Comparison of ENCODE assay signal across 10 mouse cellular contexts in genomic region chr11:96353939-96354338, GRCm38 (mm10). TPM values are rescaled to one million over a fixed set of nuclear protein-coding genes. Genes with fewer than 3 reads are reported as not detected.
DNase-seq lines count a peak whose midpoint lies in the region; ATAC-seq and TF ChIP-seq lines count a peak whose summit lies in the region.
"Had no signal": no experiment of that assay in that cellular context is flagged by ENCODE, and none has a peak within 500 bp of the region (broad histone marks: within the 10 kb centered on the region; RNA-seq: fewer than 3 reads in every experiment).

No protein-coding gene starts in this region.

- H3K9me3 ChIP-seq in forebrain, postnatal 0 days (ENCODE audit: low read length) = no peaks in the 10 kb centered on the region
- H3K9me3 ChIP-seq in forebrain, embryonic 16.5 days (ENCODE audit: control insufficient read depth, low read length) = no peaks in the 10 kb centered on the region
- H3K9me3 ChIP-seq in stomach, postnatal 0 days (ENCODE audit: control insufficient read depth, low read length) = no peaks in the 10 kb centered on the region

- H3K36me3 ChIP-seq in forebrain, postnatal 0 days (ENCODE audit: insufficient read depth) = no peaks in the 10 kb centered on the region
- no peaks in the 10 kb centered on the region for H3K36me3 ChIP-seq in forebrain, embryonic 16.5 days (ENCODE audit: control insufficient read depth, insufficient read depth)
- no peaks in the 10 kb centered on the region for H3K36me3 ChIP-seq in stomach, postnatal 0 days (ENCODE audit: control insufficient read depth, insufficient read depth, low read length)

- intact Hi-C loops in left cerebral cortex, postnatal 36 days (cut with DNase I) = no loop called here

- WGBS in forebrain, postnatal 0 days = 6% methylated on average over 8 of the region's 8 CpGs
- 8% methylated on average over 8 of the region's 8 CpGs for WGBS in forebrain, embryonic 16.5 days
- WGBS in stomach, postnatal 0 days = 19% methylated on average over 8 of the region's 8 CpGs

- H3K27me3 ChIP-seq in forebrain, postnatal 0 days (ENCODE audit: insufficient read depth, low read length) = peaks cover 93% of the 10 kb centered on the region
- peaks cover 86% of the 10 kb centered on the region for H3K27me3 ChIP-seq in forebrain, embryonic 16.5 days (replicated peaks; ENCODE audit: control insufficient read depth, insufficient read depth, low read length)
- H3K27me3 ChIP-seq in stomach, postnatal 0 days (ENCODE audit: control insufficient read depth, insufficient read depth, low read length) = no peaks in the 10 kb centered on the region

- no peak for TF ChIP-seq CTCF in forebrain, postnatal 0 days (IDR thresholded peaks at IDR 0.05; ENCODE audit: low read depth)
- no peak for TF ChIP-seq CTCF in stomach, postnatal 0 days (IDR thresholded peaks at IDR 0.05; ENCODE audit: low read depth)

- DNase-seq in forebrain, postnatal 0 days = peak; percentile 57
- DNase-seq in testis, postnatal 10 days (ENCODE audit: low spot score) = peak; percentile 35
- DNase-seq in testis, postnatal 14 days (ENCODE audit: low spot score) = no peak
- peak; percentile 51 to 66 for DNase-seq in kidney, postnatal 4 days
- no peak for DNase-seq in stomach, postnatal 0 days (ENCODE audit: low spot score)
- no peak for DNase-seq in left cerebral cortex, postnatal 36 days (ENCODE audit: low spot score in 2 of 2)
- DNase-seq: cerebellum, adult 11-12 months had no signal

- no peak for ATAC-seq in forebrain, postnatal 0 days
- no peak for ATAC-seq in forebrain, embryonic 16.5 days
- ATAC-seq in stomach, postnatal 0 days (ENCODE audit: low FRiP score, low TSS enrichment) = no peak
- no peak for ATAC-seq in CD4-positive, CD25-positive, alpha-beta regulatory T cell, adult 4 months

- H3K4me3 ChIP-seq in forebrain, postnatal 0 days (ENCODE audit: low read depth, low read length) = no peak overlapping the region
- H3K4me3 ChIP-seq in forebrain, embryonic 16.5 days (replicated peaks; ENCODE audit: low read length) = no peak overlapping the region
- peak overlapping the region; percentile 63 for H3K4me3 ChIP-seq in stomach, postnatal 0 days (ENCODE audit: low read depth, low read length)

- H3K9ac ChIP-seq in forebrain, postnatal 0 days = no peak overlapping the region
- H3K9ac ChIP-seq in forebrain, embryonic 16.5 days (replicated peaks; ENCODE audit: low read depth, low read length) = no peak overlapping the region
- peak overlapping the region; percentile 64 for H3K9ac ChIP-seq in stomach, postnatal 0 days (ENCODE audit: low read length)

- H3K4me1 ChIP-seq in forebrain, postnatal 0 days (ENCODE audit: insufficient read depth) = no peaks in the 10 kb centered on the region
- no peaks in the 10 kb centered on the region; the same call in 1 of the 2 replicates for H3K4me1 ChIP-seq in forebrain, embryonic 16.5 days (replicated peaks; ENCODE audit: control insufficient read depth, insufficient read depth, low read length)
- no peaks in the 10 kb centered on the region for H3K4me1 ChIP-seq in stomach, postnatal 0 days (replicated peaks; ENCODE audit: control insufficient read depth, insufficient read depth)

- no peak overlapping the region for H3K27ac ChIP-seq in forebrain, postnatal 0 days (ENCODE audit: low read depth, low read length)
- H3K27ac ChIP-seq in forebrain, embryonic 16.5 days (ENCODE audit: low read length) = no peak overlapping the region
- H3K27ac ChIP-seq in stomach, postnatal 0 days (replicated peaks) = peak overlapping the region; percentile 84

- no peak overlapping the region for H3K4me2 ChIP-seq in forebrain, postnatal 0 days (ENCODE audit: low read depth)
- no peak overlapping the region for H3K4me2 ChIP-seq in forebrain, embryonic 16.5 days (ENCODE audit: low read length)
- peak overlapping the region; percentile 72 for H3K4me2 ChIP-seq in stomach, postnatal 0 days (replicated peaks; ENCODE audit: low read depth)

- TF ChIP-seq EP300 in stomach, postnatal 0 days (optimal IDR thresholded peaks at IDR 0.05) = no peak

RNA-seq across cellular contexts. Expression of gene Hoxb2, which starts 3.6 kb away (rescaled TPM):
- total RNA-seq in forebrain, postnatal 0 days (2014; rRNA removed) = not detected in 2 replicates
- not detected in 2 replicates for polyA plus RNA-seq in forebrain, postnatal 0 days (2015; fragmentation: Nextera tagmentation; extraction: Ambion mirVana)
- polyA plus RNA-seq in forebrain, embryonic 16.5 days (2015; fragmentation: Nextera tagmentation; extraction: Ambion mirVana) = not detected in 2 replicates
- polyA plus RNA-seq in stomach, postnatal 0 days (2015; fragmentation: Nextera tagmentation; extraction: Ambion mirVana) = 12.2 and 13.4 TPM in 2 replicates
- total RNA-seq in left cerebral cortex, postnatal 36 days (2021) = not detected
- under 1 TPM in 1 of 2 experiments, not detected in 1; 0.09 TPM for polyA plus RNA-seq in CD4-positive, CD25-positive, alpha-beta regulatory T cell, adult 4 months (2017; shearing (Covaris generic))
- total RNA-seq: left cerebral cortex, adult 18-20 months had no signal

RNA-seq across cellular contexts. Expression of gene Hoxb1, which starts 11.6 kb away (rescaled TPM):
- not detected in 2 replicates for total RNA-seq in forebrain, postnatal 0 days (2014; rRNA removed)
- not detected in 2 replicates for polyA plus RNA-seq in forebrain, postnatal 0 days (2015; fragmentation: Nextera tagmentation; extraction: Ambion mirVana)
- polyA plus RNA-seq in forebrain, embryonic 16.5 days (2015; fragmentation: Nextera tagmentation; extraction: Ambion mirVana) = not detected in 2 replicates
- polyA plus RNA-seq in stomach, postnatal 0 days (2015; fragmentation: Nextera tagmentation; extraction: Ambion mirVana) = 0.06 TPM in 1 of 2 replicates, not detected in the other
- not detected for total RNA-seq in left cerebral cortex, postnatal 36 days (2021)
- polyA plus RNA-seq in CD4-positive, CD25-positive, alpha-beta regulatory T cell, adult 4 months (2017; shearing (Covaris generic)) = not detected
- total RNA-seq: left cerebral cortex, adult 18-20 months had no signal

RNA-seq across cellular contexts. Expression of gene Hoxb3, which starts 30.8 kb away (rescaled TPM):
- total RNA-seq in forebrain, postnatal 0 days (2014; rRNA removed) = not detected in 2 replicates
- polyA plus RNA-seq in forebrain, postnatal 0 days (2015; fragmentation: Nextera tagmentation; extraction: Ambion mirVana) = not detected in 2 replicates
- not detected in 2 replicates for polyA plus RNA-seq in forebrain, embryonic 16.5 days (2015; fragmentation: Nextera tagmentation; extraction: Ambion mirVana)
- polyA plus RNA-seq in stomach, postnatal 0 days (2015; fragmentation: Nextera tagmentation; extraction: Ambion mirVana) = 0.94 and 0.97 TPM in 2 replicates
- not detected for total RNA-seq in left cerebral cortex, postnatal 36 days (2021)
- under 1 TPM; 0.22 to 0.56 TPM for polyA plus RNA-seq in CD4-positive, CD25-positive, alpha-beta regulatory T cell, adult 4 months (2017; shearing (Covaris generic))
- total RNA-seq: left cerebral cortex, adult 18-20 months had no signal

RNA-seq across cellular contexts. Expression of gene Hoxb4, which starts 35.9 kb away (rescaled TPM):
- not detected in 2 replicates for total RNA-seq in forebrain, postnatal 0 days (2014; rRNA removed)
- polyA plus RNA-seq in forebrain, postnatal 0 days (2015; fragmentation: Nextera tagmentation; extraction: Ambion mirVana) = not detected in 2 replicates
- not detected in 2 replicates for polyA plus RNA-seq in forebrain, embryonic 16.5 days (2015; fragmentation: Nextera tagmentation; extraction: Ambion mirVana)
- polyA plus RNA-seq in stomach, postnatal 0 days (2015; fragmentation: Nextera tagmentation; extraction: Ambion mirVana) = 1.2 and 1.6 TPM in 2 replicates
- not detected for total RNA-seq in left cerebral cortex, postnatal 36 days (2021)
- 1 to 10 TPM; 1.9 to 2.5 TPM for polyA plus RNA-seq in CD4-positive, CD25-positive, alpha-beta regulatory T cell, adult 4 months (2017; shearing (Covaris generic))
- total RNA-seq: left cerebral cortex, adult 18-20 months had no signal

RNA-seq across cellular contexts. Expression of gene Hoxb5, which starts 50.8 kb away (rescaled TPM):
- total RNA-seq in forebrain, postnatal 0 days (2014; rRNA removed) = not detected in 2 replicates
- not detected in 2 replicates for polyA plus RNA-seq in forebrain, postnatal 0 days (2015; fragmentation: Nextera tagmentation; extraction: Ambion mirVana)
- polyA plus RNA-seq in forebrain, embryonic 16.5 days (2015; fragmentation: Nextera tagmentation; extraction: Ambion mirVana) = not detected in 2 replicates
- 7.5 and 8.2 TPM in 2 replicates for polyA plus RNA-seq in stomach, postnatal 0 days (2015; fragmentation: Nextera tagmentation; extraction: Ambion mirVana)
- not detected for total RNA-seq in left cerebral cortex, postnatal 36 days (2021)
- not detected for polyA plus RNA-seq in CD4-positive, CD25-positive, alpha-beta regulatory T cell, adult 4 months (2017; shearing (Covaris generic))
- total RNA-seq: left cerebral cortex, adult 18-20 months had no signal

Comparison
In these comparisons a context has a peak if more than half of its experiments do, and no peak if none do; other contexts are left out.
1. DNase-seq: peak in forebrain, postnatal 0 days (single experiment), testis, postnatal 10 days (single experiment) and kidney, postnatal 4 days (2 of 2); none in testis, postnatal 14 days (single experiment), stomach, postnatal 0 days (single experiment) and left cerebral cortex, postnatal 36 days (0 of 2).
2. RNA of gene Hoxb2, which starts 3.6 kb away (polyA plus RNA-seq): 12.2 to 13.4 TPM in stomach, postnatal 0 days; 0.09 TPM in CD4-positive, CD25-positive, alpha-beta regulatory T cell, adult 4 months, not detected in forebrain, postnatal 0 days and not detected in forebrain, embryonic 16.5 days; every median in the first group is over 10 times any median in the second.